Mouse (Mus musculus) hindbrain, embryonic 15.5 days (tissue): ENCODE measurements around the gene Ccdc54. TPM values are rescaled to one million over a fixed set of nuclear protein-coding genes. Genes with fewer than 3 reads are reported as not detected.

Experiments used
- ATAC-seq: fragments of 200-750 bp; cut with Nextera tagmentation; 2 replicates; pipeline ENCODE4 v1.8.0; 2017; ENCODE audit warnings: low read depth, moderate number of reproducible peaks, moderate TSS enrichment; ENCODE audit not compliant: low FRiP score
- H3K27ac ChIP-seq: fragments of 300-500 bp; sonication (generic); replicated peaks from 2 replicates; pipeline ENCODE4 v1.5.1; 2015; ENCODE audit warnings: mild to moderate bottlenecking, inconsistent platforms
- H3K27me3 ChIP-seq: fragments of 300-500 bp; sonication (generic); 2 replicates; pipeline ENCODE4 v1.6.1; 2015; ENCODE audit warnings: control low read depth, inconsistent platforms
- H3K36me3 ChIP-seq: fragments of 300-500 bp; sonication (generic); 2 replicates; pipeline ENCODE4 v1.6.1; 2015; ENCODE audit warnings: control low read depth, inconsistent platforms
- H3K4me1 ChIP-seq: fragments of 300-500 bp; sonication (generic); replicated peaks from 2 replicates; pipeline ENCODE4 v1.6.1; 2015; ENCODE audit warnings: control low read depth, inconsistent platforms
- H3K4me2 ChIP-seq: fragments of 300-500 bp; sonication (generic); 2 replicates; pipeline ENCODE4 v1.6.1; 2015; ENCODE audit warnings: moderate library complexity, mild to moderate bottlenecking, inconsistent platforms
- H3K4me3 ChIP-seq: fragments of 300-500 bp; sonication (generic); 2 replicates; pipeline ENCODE4 v1.5.1; 2015; ENCODE audit warnings: mild to moderate bottlenecking, inconsistent platforms
- H3K9ac ChIP-seq: fragments of 300-500 bp; sonication (generic); 2 replicates; pipeline ENCODE4 v1.6.1; 2015; ENCODE audit warnings: inconsistent platforms
- H3K9me3 ChIP-seq: fragments of 300-500 bp; sonication (generic); 2 replicates; pipeline ENCODE4 v1.6.1; 2016; ENCODE audit warnings: control low read depth, inconsistent platforms
- WGBS: fragments of 180-500 bp; shearing (Covaris S2); methylation state at CpG from one replicate; pipeline ENCODE4 v1.1.7; 2015; 5-methylcytosine and 5-hydroxymethylcytosine counted together
- polyA plus RNA-seq: library from polyadenylated mRNA; unstranded; fragments of >200 nt; fragmentation: Nextera tagmentation; extraction: Ambion mirVana; gene quantifications from 2 replicates; pipeline ENCODE4 v1.2.1, GENCODE M21; 2015

The Ccdc54 gene
- polyA plus RNA-seq, 1 experiment from 2014 or later = not detected

- H3K27ac ChIP-seq = no peak overlapping the region
- H3K36me3 ChIP-seq = no peaks in the 10 kb centered on the region
- WGBS = 90% methylated on average over 11 of the region's 11 CpGs
- no peak overlapping the region for H3K4me3 ChIP-seq
- no peak overlapping the region for H3K9ac ChIP-seq
- ATAC-seq = no peak
- no peak overlapping the region for H3K4me2 ChIP-seq
- no peaks in the 10 kb centered on the region for H3K27me3 ChIP-seq
- H3K9me3 ChIP-seq = no peaks in the 10 kb centered on the region
- H3K4me1 ChIP-seq = peaks cover 6% of the 10 kb centered on the region; the same call in 1 of the 2 replicates
Measured at GRCm38 (mm10) chr16:50593361-50593760, 2.4 kb upstream of the Ccdc54 start.

- no peak overlapping the region for H3K27ac ChIP-seq
- H3K27me3 ChIP-seq = no peaks in the 10 kb centered on the region
- WGBS = 86% methylated on average over 11 of the region's 11 CpGs
- ATAC-seq = no peak
- no peak overlapping the region for H3K9ac ChIP-seq
- no peaks in the 10 kb centered on the region for H3K36me3 ChIP-seq
- H3K4me2 ChIP-seq = no peak overlapping the region
- H3K4me1 ChIP-seq = no peaks in the 10 kb centered on the region; the same call in 1 of the 2 replicates
- no peak overlapping the region for H3K4me3 ChIP-seq
- no peaks in the 10 kb centered on the region for H3K9me3 ChIP-seq
Measured at GRCm38 (mm10) chr16:50589574-50590151, 1.3 kb downstream of the Ccdc54 start.

GRCm38 (mm10) chr16:50588191-50588590 lies 2.8 kb downstream of the Ccdc54 start:
- Histone ChIP-seq H3K9me3 (no peaks in the 10 kb centered on the region), H3K27ac (no peak overlapping the region), H3K4me1 (no peaks in the 10 kb centered on the region; the same call in 1 of the 2 replicates), H3K4me2 (no peak overlapping the region), H3K9ac (no peak overlapping the region), H3K4me3 (no peak overlapping the region), H3K27me3 (no peaks in the 10 kb centered on the region), H3K36me3 (no peaks in the 10 kb centered on the region)
- ATAC-seq = no peak
- 93% methylated on average over 1 of the region's 1 CpGs for WGBS

- H3K27me3 ChIP-seq = no peaks in the 10 kb centered on the region
- no peaks in the 10 kb centered on the region for H3K36me3 ChIP-seq
- no peaks in the 10 kb centered on the region for H3K9me3 ChIP-seq
- H3K4me2 ChIP-seq = no peak overlapping the region
- no peaks in the 10 kb centered on the region; the same call in 1 of the 2 replicates for H3K4me1 ChIP-seq
- ATAC-seq = no peak
- 95% methylated on average over 7 of the region's 7 CpGs for WGBS
- no peak overlapping the region for H3K4me3 ChIP-seq
- no peak overlapping the region for H3K27ac ChIP-seq
- no peak overlapping the region for H3K9ac ChIP-seq
Measured at GRCm38 (mm10) chr16:50587139-50587538, 3.8 kb downstream of the Ccdc54 start.

- no peak overlapping the region for H3K4me2 ChIP-seq
- H3K9me3 ChIP-seq = no peaks in the 10 kb centered on the region
- WGBS = 78% methylated on average over 6 of the region's 6 CpGs
- H3K4me3 ChIP-seq = no peak overlapping the region
- H3K9ac ChIP-seq = no peak overlapping the region
- H3K27me3 ChIP-seq = no peaks in the 10 kb centered on the region
- no peaks in the 10 kb centered on the region for H3K4me1 ChIP-seq
- no peak for ATAC-seq
- H3K27ac ChIP-seq = no peak overlapping the region
- H3K36me3 ChIP-seq = no peaks in the 10 kb centered on the region
Measured at GRCm38 (mm10) chr16:50578361-50578760, 12.6 kb downstream of the Ccdc54 start.

- Histone ChIP-seq H3K9ac (no peak overlapping the region), H3K4me3 (no peak overlapping the region), H3K27ac (no peak overlapping the region), H3K27me3 (no peaks in the 10 kb centered on the region), H3K4me2 (no peak overlapping the region), H3K36me3 (no peaks in the 10 kb centered on the region), H3K9me3 (no peaks in the 10 kb centered on the region), H3K4me1 (no peaks in the 10 kb centered on the region)
- 84% methylated on average over 13 of the region's 13 CpGs for WGBS
- no peak for ATAC-seq
Measured at GRCm38 (mm10) chr16:50572557-50572956, 18.4 kb downstream of the Ccdc54 start.

GRCm38 (mm10) chr16:50559163-50559771 lies 31.7 kb downstream of the Ccdc54 start:
- H3K9me3 ChIP-seq = no peaks in the 10 kb centered on the region
- H3K27me3 ChIP-seq = no peaks in the 10 kb centered on the region
- no peak for ATAC-seq
- no peak overlapping the region for H3K4me3 ChIP-seq
- no peaks in the 10 kb centered on the region for H3K4me1 ChIP-seq
- H3K4me2 ChIP-seq = no peak overlapping the region
- H3K36me3 ChIP-seq = no peaks in the 10 kb centered on the region
- 87% methylated on average over 6 of the region's 6 CpGs for WGBS
- no peak overlapping the region for H3K27ac ChIP-seq
- no peak overlapping the region for H3K9ac ChIP-seq

GRCm38 (mm10) chr16:50553828-50554227 lies 37.1 kb downstream of the Ccdc54 start:
- no peak overlapping the region for H3K4me2 ChIP-seq
- no peak overlapping the region for H3K9ac ChIP-seq
- H3K4me3 ChIP-seq = no peak overlapping the region
- 63% methylated on average over 2 of the region's 2 CpGs for WGBS
- no peaks in the 10 kb centered on the region for H3K4me1 ChIP-seq
- H3K27ac ChIP-seq = no peak overlapping the region
- no peaks in the 10 kb centered on the region for H3K9me3 ChIP-seq
- ATAC-seq = no peak
- no peaks in the 10 kb centered on the region for H3K36me3 ChIP-seq
- no peaks in the 10 kb centered on the region for H3K27me3 ChIP-seq

- Histone ChIP-seq H3K9ac (no peak overlapping the region), H3K27me3 (no peaks in the 10 kb centered on the region), H3K4me3 (no peak overlapping the region), H3K36me3 (no peaks in the 10 kb centered on the region), H3K4me2 (no peak overlapping the region), H3K9me3 (no peaks in the 10 kb centered on the region), H3K27ac (no peak overlapping the region), H3K4me1 (no peaks in the 10 kb centered on the region)
- ATAC-seq = no peak; the same call in 1 of the 2 replicates
- WGBS = 87% methylated on average over 7 of the region's 7 CpGs
Measured at GRCm38 (mm10) chr16:50551871-50552528, 39.0 kb downstream of the Ccdc54 start.

GRCm38 (mm10) chr16:50550927-50551326 lies 40.0 kb downstream of the Ccdc54 start:
- Histone ChIP-seq H3K4me2 (no peak overlapping the region), H3K4me3 (no peak overlapping the region), H3K4me1 (no peaks in the 10 kb centered on the region), H3K27me3 (no peaks in the 10 kb centered on the region), H3K36me3 (no peaks in the 10 kb centered on the region), H3K9ac (no peak overlapping the region), H3K9me3 (no peaks in the 10 kb centered on the region), H3K27ac (no peak overlapping the region)
- no peak for ATAC-seq
- WGBS = 96% methylated on average over 5 of the region's 5 CpGs

- H3K4me3 ChIP-seq = no peak overlapping the region
- no peak overlapping the region for H3K9ac ChIP-seq
- no peaks in the 10 kb centered on the region for H3K36me3 ChIP-seq
- no peaks in the 10 kb centered on the region for H3K27me3 ChIP-seq
- peak; percentile 79; the same call in 1 of the 2 replicates for ATAC-seq
- H3K4me1 ChIP-seq = no peaks in the 10 kb centered on the region
- no peaks in the 10 kb centered on the region for H3K9me3 ChIP-seq
- no peak overlapping the region for H3K4me2 ChIP-seq
- 73% methylated on average over 5 of the region's 5 CpGs for WGBS
- no peak overlapping the region for H3K27ac ChIP-seq
Measured at GRCm38 (mm10) chr16:50542554-50543333, 48.2 kb downstream of the Ccdc54 start.
